Mouse (Mus musculus) lung, adult 2 months (tissue): ENCODE results near the gene Fut2. TPM values are rescaled to one million over a fixed set of nuclear protein-coding genes. Genes with fewer than 3 reads are reported as not detected.

Source experiments
- DNase-seq: peaks from one replicate; pipeline ENCODE4 v3.0.0; 2022
- H3K4me1 ChIP-seq: fragments of 200-500 bp; 2 replicates; pipeline ENCODE4 v1.6.1; 2011; ENCODE audit warnings: low read length; ENCODE audit not compliant: control insufficient read depth, insufficient read depth
- H3K4me3 ChIP-seq: fragments of 200-500 bp; replicated peaks from 2 replicates; pipeline ENCODE3; 2011; ENCODE audit warnings: low read depth, mild to moderate bottlenecking, control low read depth, low read length; ENCODE audit errors: extremely low read depth
- CTCF ChIP-seq: fragments of 200-500 bp; IDR thresholded peaks from 2 replicates; pipeline ENCODE4 v1.5.1; 2011; ENCODE audit warnings: mild to moderate bottlenecking, low read length, control low read depth; ENCODE audit not compliant: insufficient read depth
- POLR2A ChIP-seq: fragments of 200-500 bp; IDR thresholded peaks from 2 replicates; pipeline ENCODE4 v1.6.1; 2011; ENCODE audit warnings: low read depth, mild to moderate bottlenecking, control low read depth, low read length, borderline replicate concordance; ENCODE audit errors: extremely low read depth
- whole genome bisulfite sequencing: fragments of 180-500 bp; shearing (Covaris S2); methylation state at CpG from one replicate; pipeline ENCODE4 v1.1.7; 2018; 5-methylcytosine and 5-hydroxymethylcytosine counted together
- polyA plus RNA-seq: library from polyadenylated mRNA; depleted of rRNA; stranded (reverse); fragments of >200 nt; gene quantifications from 2 replicates; pipeline ENCODE4 v1.2.3, GENCODE M21; 2012; rRNA removed

Gene Fut2
- polyA plus RNA-seq, result 1.0 and 4.1 TPM in 2 replicates

DNA sequence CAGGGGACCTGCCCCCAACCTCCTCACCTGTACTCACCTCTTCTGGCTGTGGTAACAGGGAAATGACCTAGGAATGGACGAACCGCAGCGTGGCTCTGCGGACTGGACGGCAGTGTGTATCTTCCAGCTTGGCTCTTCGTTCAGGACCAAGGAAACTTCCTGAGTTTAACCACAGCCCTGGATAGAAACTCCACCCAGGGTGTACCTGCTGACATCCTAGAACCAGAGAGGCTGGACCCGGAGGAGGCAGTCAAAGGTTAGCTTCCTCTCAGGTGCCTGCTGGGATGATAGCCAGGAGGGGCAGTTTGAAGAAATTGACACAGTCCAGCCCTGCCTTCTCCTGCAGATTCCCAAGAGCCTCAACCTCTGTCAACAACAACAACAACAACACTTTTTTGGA is at the start of gene Fut2:
Gene Fut2, minus strand, starts transcription at position 234 of the 400 bp plus-strand sequence.
- TF ChIP-seq POLR2A (no peak), CTCF (no peak)
- WGBS, result 69% methylated on average over 7 of the region's 7 CpGs
- Histone ChIP-seq H3K4me1 (no peaks in the 10 kb centered on the region), H3K4me3 (no peak within 1 kb of the TSS)
- no peak for DNase-seq

GRCm38 (mm10) chr7:45715090-45715708 is 49.0 kb upstream of the Fut2 start, which contains the start of gene Rpl18:
Rpl18 (plus strand) TSS chr7:45715457.
- peak; percentile 94 for DNase-seq
- H3K4me3 ChIP-seq, result peak within 1 kb of the TSS; percentile 71
- peaks cover 26% of the 10 kb centered on the region for H3K4me1 ChIP-seq
- 6% methylated on average over 34 of the region's 34 CpGs for WGBS
- TF ChIP-seq POLR2A (peak; percentile 61; the same call in 1 of the 2 replicates), CTCF (no peak)

DNA sequence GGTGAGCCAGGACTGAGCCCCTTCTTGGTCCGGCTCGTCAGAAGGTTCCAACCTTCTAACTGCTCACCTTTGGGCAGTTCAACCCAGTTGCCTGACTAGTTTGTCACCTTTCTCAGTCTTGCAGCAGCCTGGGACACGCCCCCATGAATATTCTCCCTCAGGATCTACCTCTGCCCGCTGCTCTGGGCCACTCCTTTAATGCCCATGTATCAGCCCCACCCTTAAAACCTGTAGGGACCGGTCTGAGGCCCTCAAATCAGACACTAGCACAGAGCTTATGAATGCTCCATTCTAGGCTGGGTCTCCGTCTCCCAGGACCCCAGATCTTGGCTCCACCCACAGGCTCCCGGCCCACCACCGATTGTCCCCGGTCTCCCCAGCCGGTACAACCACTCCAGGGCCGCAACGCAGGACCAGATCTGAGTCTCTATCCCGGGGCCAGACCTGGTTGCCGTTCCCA is 48.5 kb upstream of the Fut2 start:
- DNase-seq, result no peak
- Histone ChIP-seq H3K4me3 (peak overlapping the region; percentile 71), H3K4me1 (peaks cover 24% of the 10 kb centered on the region)
- WGBS, result 8% methylated on average over 14 of the region's 14 CpGs
- TF ChIP-seq POLR2A, result peak; percentile 34; the same call in 1 of the 2 replicates
- TF ChIP-seq CTCF, result no peak

DNA sequence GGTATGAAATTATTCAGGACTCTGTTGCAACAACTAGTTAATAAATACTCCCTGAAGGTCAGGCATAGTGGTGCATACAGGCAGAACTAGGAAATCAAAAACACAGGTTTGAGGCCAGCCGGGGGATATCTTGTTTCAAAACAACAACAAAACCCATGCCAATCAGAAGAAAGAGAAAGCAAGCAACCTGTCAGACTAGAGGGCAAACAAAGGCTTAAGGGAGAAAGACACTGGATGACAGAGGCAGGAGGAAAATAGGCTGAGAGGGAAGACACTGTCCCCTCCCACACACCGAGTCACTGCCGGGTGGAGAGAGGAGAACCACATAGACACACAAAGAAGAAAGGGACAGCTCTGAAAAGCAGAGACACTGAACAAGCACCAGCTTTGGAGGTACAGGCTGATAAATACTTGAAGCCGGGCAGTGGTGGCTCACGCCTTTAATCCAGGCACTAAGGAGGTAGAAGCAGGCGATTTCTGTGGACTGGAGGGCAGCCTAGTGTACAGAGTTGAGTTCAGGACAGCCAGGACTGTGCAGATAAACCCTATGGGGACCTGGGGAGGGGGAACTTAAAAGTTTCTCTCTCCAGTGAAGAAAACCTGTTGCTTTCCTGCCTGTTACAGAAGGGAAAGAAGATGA is 47.8 kb upstream of the Fut2 start:
- no peak for DNase-seq
- peaks cover 24% of the 10 kb centered on the region for H3K4me1 ChIP-seq
- H3K4me3 ChIP-seq, result peak overlapping the region; percentile 71
- TF ChIP-seq POLR2A, result no peak
- no peak for TF ChIP-seq CTCF
- WGBS, result 74% methylated on average over 6 of the region's 6 CpGs

- DNase-seq, result no peak
- TF ChIP-seq CTCF (no peak), POLR2A (peak; percentile 34; the same call in 1 of the 2 replicates)
- WGBS, result 87% methylated on average over 16 of the region's 16 CpGs
- peaks cover 23% of the 10 kb centered on the region for H3K4me1 ChIP-seq
- no peak overlapping the region for H3K4me3 ChIP-seq
Observed at GRCm38 (mm10) chr7:45713396-45713795, 47.2 kb upstream of the Fut2 start.

GRCm38 (mm10) chr7:45712022-45712757 is 46.0 kb upstream of the Fut2 start:
- H3K4me1 ChIP-seq, result peaks cover 30% of the 10 kb centered on the region
- TF ChIP-seq CTCF, result no peak
- peak; percentile 62; the same call in 1 of the 2 replicates for TF ChIP-seq POLR2A
- no peak overlapping the region for H3K4me3 ChIP-seq
- DNase-seq, result peak; percentile 70
- 79% methylated on average over 21 of the region's 21 CpGs for WGBS

DNA sequence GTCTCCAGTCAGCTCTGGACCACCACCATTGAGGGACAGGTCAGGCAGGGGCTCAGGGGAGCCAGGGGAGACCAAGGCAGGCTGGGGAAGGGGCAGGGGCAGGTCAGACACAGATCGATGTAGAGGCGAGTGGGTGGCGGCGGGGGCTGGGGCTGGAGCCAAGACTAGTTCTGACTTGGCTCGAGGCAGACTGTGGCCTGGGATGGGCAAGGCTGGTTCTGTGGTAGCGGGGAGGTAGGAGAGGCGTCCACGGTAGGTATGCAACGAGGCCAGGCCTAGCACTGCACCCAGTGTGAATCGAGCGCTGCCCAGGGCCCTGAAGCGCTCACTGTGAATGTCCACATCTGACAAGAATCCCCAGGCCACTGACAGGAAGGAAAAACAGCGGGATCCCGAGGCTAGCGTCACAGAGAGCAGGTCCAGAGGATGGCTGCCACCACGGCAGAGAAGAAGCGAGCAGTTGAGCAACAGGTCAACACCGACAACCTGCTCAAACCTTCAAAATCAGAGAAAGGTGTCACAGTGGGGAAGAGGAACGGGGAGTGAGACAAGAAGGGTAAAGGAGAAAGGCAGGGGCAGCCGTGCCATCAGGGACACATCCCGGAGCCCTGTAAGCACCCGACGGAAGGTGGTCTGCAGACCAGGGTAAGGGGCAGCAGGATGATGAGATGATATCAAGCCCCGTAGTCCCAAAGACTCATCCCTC is 45.3 kb upstream of the Fut2 start:
- TF ChIP-seq POLR2A, result no peak
- no peak for TF ChIP-seq CTCF
- no peak overlapping the region for H3K4me3 ChIP-seq
- no peak for DNase-seq
- 87% methylated on average over 24 of the region's 24 CpGs for WGBS
- H3K4me1 ChIP-seq, result peaks cover 32% of the 10 kb centered on the region

DNA sequence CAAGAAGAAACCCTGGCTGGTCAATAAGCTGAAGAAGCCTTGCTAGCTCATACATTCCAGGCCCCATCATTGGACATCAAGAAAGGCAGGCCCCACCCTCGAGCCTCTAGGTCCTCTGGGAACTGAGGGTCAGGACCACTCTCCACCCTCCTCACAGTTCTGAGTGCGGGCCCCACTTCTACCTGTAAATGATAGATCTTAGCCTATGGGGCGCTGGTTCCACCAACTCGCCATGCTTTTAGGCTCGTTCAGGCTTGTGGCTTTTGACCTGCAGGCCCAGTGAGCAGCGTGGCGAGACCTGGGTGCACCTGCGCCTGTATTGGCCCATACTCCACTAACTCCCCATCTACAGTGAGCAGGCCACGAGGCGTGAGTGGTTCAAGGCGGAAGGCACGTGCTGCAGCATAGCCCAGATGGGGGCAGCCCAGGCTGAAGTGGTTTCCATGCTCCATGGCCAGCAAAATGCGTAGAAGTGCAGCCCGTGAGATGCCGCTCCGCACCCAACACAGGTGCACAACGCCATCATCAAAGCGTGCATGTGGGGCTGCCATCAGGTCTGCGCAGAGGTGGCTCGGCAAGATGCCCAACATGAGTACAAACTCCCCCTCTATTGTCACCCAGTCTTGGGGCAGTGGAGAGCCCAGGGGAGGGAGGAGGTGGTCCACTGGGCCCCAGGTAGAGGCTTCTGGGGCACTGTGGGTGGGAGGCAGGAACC is 44.4 kb upstream of the Fut2 start:
- DNase-seq, result no peak
- WGBS, result 92% methylated on average over 20 of the region's 20 CpGs

More for the DNA sequence above, 44.4 kb upstream of the Fut2 start:
- no peak overlapping the region for H3K4me3 ChIP-seq
- H3K4me1 ChIP-seq, result peaks cover 27% of the 10 kb centered on the region
- TF ChIP-seq CTCF (no peak), POLR2A (peak; percentile 66; the same call in 1 of the 2 replicates)
